Mouse (Mus musculus) liver, embryonic 14.5 days (tissue): ENCODE data around the gene Sapcd2.
A peak's percentile ranks its signal among the peaks of the same experiment; 100 is the strongest.

Source experiments
- CTCF ChIP-seq: IDR thresholded peaks from 2 replicates; pipeline ENCODE4 v1.5.1; 2016; ENCODE audit warnings: antibody characterized with exemption, low read depth, control low read depth
- EP300 ChIP-seq: IDR thresholded peaks from 2 replicates; pipeline ENCODE4 v1.6.1; 2016; ENCODE audit warnings: antibody characterized with exemption, low read depth

GRCm38 (mm10) chr2:25402377-25402971 is 30.4 kb downstream of the Sapcd2 start:
- peak; percentile 86 for TF ChIP-seq CTCF
- no peak for TF ChIP-seq EP300
